8 mouse cellular contexts compared by ENCODE assay signal in the genomic region with DNA sequence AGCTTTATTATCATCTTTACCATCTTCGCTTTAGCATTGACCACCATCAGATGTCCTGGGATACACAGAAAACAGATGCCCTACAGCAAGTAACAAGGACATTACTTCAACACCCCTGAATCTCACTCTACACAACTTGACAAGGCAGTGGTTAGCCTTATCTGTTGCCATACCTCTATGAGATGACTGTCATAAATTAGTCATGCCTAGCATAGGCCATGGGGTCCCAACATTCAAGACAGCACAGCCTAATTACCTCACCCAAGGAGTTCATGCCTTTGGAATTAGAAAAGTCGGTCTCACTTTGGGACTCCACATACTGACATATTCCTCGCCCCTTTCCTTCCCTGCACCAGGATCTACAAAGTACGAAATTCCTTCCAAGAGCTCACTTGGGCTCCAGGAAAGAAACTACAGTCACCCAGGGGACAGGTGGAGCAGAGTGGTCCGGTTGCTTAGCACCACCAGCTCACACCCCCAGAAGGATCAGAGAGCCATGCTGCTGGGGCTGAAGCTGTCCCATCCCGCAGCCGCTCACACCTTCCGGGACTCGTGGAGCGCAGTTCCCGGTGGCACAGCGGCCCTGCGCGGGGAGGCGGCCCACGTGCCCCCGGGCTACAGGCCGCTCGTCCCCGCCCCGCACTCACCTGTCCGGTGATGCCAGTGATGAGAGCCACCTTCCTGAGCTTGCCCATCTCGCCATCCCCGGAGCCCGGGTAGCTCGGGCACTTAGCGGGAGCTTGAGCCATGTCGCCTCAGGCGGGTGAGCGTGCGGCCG. TPM values are rescaled to one million over a fixed set of nuclear protein-coding genes. Genes with fewer than 3 reads are reported as not detected.
A peak's percentile ranks its signal among the peaks of the same experiment; 100 is the strongest.
DNase-seq lines count a peak whose midpoint lies in the region; ATAC-seq and TF ChIP-seq lines count a peak whose summit lies in the region.

No protein-coding gene starts in this region.

- no peaks in the 10 kb centered on the region for H3K27me3 ChIP-seq in kidney, embryonic 15.5 days
- H3K27me3 ChIP-seq in Patski = no peaks in the 10 kb centered on the region
- no peaks in the 10 kb centered on the region for H3K27me3 ChIP-seq in forebrain, embryonic 12.5 days
- no peaks in the 10 kb centered on the region for H3K27me3 ChIP-seq in liver, embryonic 16.5 days (ENCODE audit: control insufficient read depth, insufficient read depth, low read depth, low read length)

- peak overlapping the region; percentile 94 for H3K4me2 ChIP-seq in kidney, embryonic 15.5 days
- H3K4me2 ChIP-seq in forebrain, embryonic 12.5 days = peak overlapping the region; percentile 85
- H3K4me2 ChIP-seq in liver, embryonic 16.5 days (ENCODE audit: low read depth, low read length) = peak overlapping the region; percentile 93

- peaks cover 3% of the 10 kb centered on the region; the same call in 1 of the 2 replicates for H3K4me1 ChIP-seq in kidney, embryonic 15.5 days
- H3K4me1 ChIP-seq in forebrain, embryonic 12.5 days = peaks cover 10% of the 10 kb centered on the region
- H3K4me1 ChIP-seq in liver, embryonic 16.5 days (ENCODE audit: control insufficient read depth, low read depth, low read length) = peaks cover 8% of the 10 kb centered on the region

- peak overlapping the region; percentile 75 for H3K9ac ChIP-seq in kidney, embryonic 15.5 days
- peak overlapping the region; percentile 79 for H3K9ac ChIP-seq in forebrain, embryonic 12.5 days
- peak overlapping the region; percentile 74 for H3K9ac ChIP-seq in liver, embryonic 16.5 days (ENCODE audit: low read depth, low read length)

- H3K27ac ChIP-seq in kidney, embryonic 15.5 days = peak overlapping the region; percentile 63
- no peak overlapping the region for H3K27ac ChIP-seq in forebrain, embryonic 12.5 days
- no peak overlapping the region for H3K27ac ChIP-seq in liver, embryonic 16.5 days (ENCODE audit: low read length)

- no peaks in the 10 kb centered on the region for H3K9me3 ChIP-seq in kidney, embryonic 15.5 days (replicated peaks)
- no peaks in the 10 kb centered on the region for H3K9me3 ChIP-seq in forebrain, embryonic 12.5 days
- H3K9me3 ChIP-seq in liver, embryonic 16.5 days (replicated peaks; ENCODE audit: control insufficient read depth, low read length) = no peaks in the 10 kb centered on the region

- CTCF ChIA-PET in Patski (lab: Charles Lee) = interaction anchor here (1.9 to 2.2 kb wide), 2 partner anchors 15 to 26 kb away, joined by 4 to 6 read pairs; no protein-coding TSS in a partner anchor

- peak; percentile 80 for ATAC-seq in kidney, embryonic 15.5 days (replicated peaks; ENCODE audit: low FRiP score)
- peak; percentile 64 for ATAC-seq in Patski
- ATAC-seq in forebrain, embryonic 12.5 days (ENCODE audit: low FRiP score) = no peak
- peak; percentile 40 for ATAC-seq in liver, embryonic 16.5 days (ENCODE audit: low read depth)

- 5% methylated on average over 32 of the region's 32 CpGs for whole genome bisulfite sequencing in kidney, embryonic 15.5 days
- WGBS in forebrain, embryonic 12.5 days = 5% methylated on average over 30 of the region's 32 CpGs
- 4% methylated on average over 32 of the region's 32 CpGs for WGBS in liver, embryonic 16.5 days (ENCODE audit: insufficient replicate concordance)

- POLR2A ChIA-PET in Patski (lab: Charles Lee) = interaction anchor here (1.7 kb wide), 1 partner anchor 26 kb away, joined by 3 read pairs; no protein-coding TSS in a partner anchor

- no peak for DNase-seq in kidney, adult 18-20 months
- no peak for DNase-seq in Patski (ENCODE audit: low read depth, low spot score)
- DNase-seq in spleen, postnatal 4 days (ENCODE audit: low spot score in 2 of 2) = no peak
- DNase-seq in MN1 (ENCODE audit: low spot score) = no peak
- no peak for DNase-seq in thymus, adult 18-20 months

- in situ Hi-C loops in Patski (cut with MboI; ENCODE audit: low pct_unique_long_range_greater_than_20kb) = no loop called here

- no peak for TF ChIP-seq CTCF in Patski (IDR thresholded peaks at IDR 0.05)

- peak overlapping the region; percentile 87 for H3K4me3 ChIP-seq in kidney, embryonic 15.5 days (replicated peaks)
- H3K4me3 ChIP-seq in forebrain, embryonic 12.5 days (replicated peaks) = peak overlapping the region; percentile 76
- peak overlapping the region; percentile 74 for H3K4me3 ChIP-seq in liver, embryonic 16.5 days (ENCODE audit: low read depth, low read length)

- no peaks in the 10 kb centered on the region for H3K36me3 ChIP-seq in kidney, embryonic 15.5 days
- H3K36me3 ChIP-seq in forebrain, embryonic 12.5 days (replicated peaks) = no peaks in the 10 kb centered on the region
- H3K36me3 ChIP-seq in liver, embryonic 16.5 days (ENCODE audit: control insufficient read depth, insufficient read depth) = no peaks in the 10 kb centered on the region

RNA-seq across cellular contexts. Expression of a gene that starts 0.6 kb away (rescaled TPM):
- polyA plus RNA-seq in kidney, embryonic 15.5 days (2015; fragmentation: Nextera tagmentation; extraction: Ambion mirVana) = 31.8 and 39.3 TPM in 2 replicates
- 53.3 TPM for polyA plus RNA-seq in Patski (2021)
- polyA plus RNA-seq in forebrain, embryonic 12.5 days (2016; fragmentation: Nextera tagmentation; extraction: Ambion mirVana) = 31.4 TPM in 2 replicates
- polyA plus RNA-seq in liver, embryonic 16.5 days (2015; fragmentation: Nextera tagmentation; extraction: Ambion mirVana) = 6.4 and 6.8 TPM in 2 replicates
